Mouse (Mus musculus) forebrain, embryonic 11.5 days (tissue): ENCODE results near the gene Dpep1. TPM values are rescaled to one million over a fixed set of nuclear protein-coding genes. Genes with fewer than 3 reads are reported as not detected.

Source experiments
- ATAC-seq: fragments of 200-750 bp; cut with Nextera tagmentation; replicated peaks from 2 replicates; pipeline ENCODE4 v1.8.0; 2017; ENCODE audit warnings: moderate TSS enrichment; ENCODE audit not compliant: low FRiP score
- DNase-seq: peaks from one replicate; pipeline ENCODE4 v3.0.0-alpha.2; 2017; ENCODE audit warnings: low spot score
- H3K27ac ChIP-seq: fragments of 300-500 bp; sonication (generic); 2 replicates; pipeline ENCODE4 v1.5.1; 2014; ENCODE audit warnings: low read depth, low read length
- H3K27me3 ChIP-seq: fragments of 300-500 bp; sonication (generic); 2 replicates; pipeline ENCODE4 v1.6.1; 2014; ENCODE audit warnings: mild to moderate bottlenecking, low read length, mixed read lengths; ENCODE audit not compliant: control insufficient read depth, insufficient read depth
- H3K36me3 ChIP-seq: fragments of 300-500 bp; sonication (generic); 2 replicates; pipeline ENCODE4 v1.6.1; 2014; ENCODE audit warnings: mild to moderate bottlenecking, low read length, moderate library complexity, mixed read lengths; ENCODE audit not compliant: control insufficient read depth, insufficient read depth
- H3K4me1 ChIP-seq: fragments of 300-500 bp; sonication (generic); replicated peaks from 2 replicates; pipeline ENCODE4 v1.6.1; 2014; ENCODE audit warnings: low read length, mixed read lengths; ENCODE audit not compliant: control insufficient read depth, insufficient read depth
- H3K4me2 ChIP-seq: fragments of 300-500 bp; sonication (generic); 2 replicates; pipeline ENCODE4 v1.6.1; 2014; ENCODE audit warnings: low read depth, mild to moderate bottlenecking, low read length, moderate library complexity, mixed read lengths; ENCODE audit not compliant: severe bottlenecking
- H3K4me3 ChIP-seq: fragments of 300-500 bp; sonication (generic); 2 replicates; pipeline ENCODE4 v1.5.1; 2014; ENCODE audit warnings: low read depth, low read length
- H3K9ac ChIP-seq: fragments of 300-500 bp; sonication (generic); 2 replicates; pipeline ENCODE4 v1.6.1; 2014; ENCODE audit warnings: low read length
- H3K9me3 ChIP-seq: fragments of 300-500 bp; sonication (generic); 2 replicates; pipeline ENCODE4 v1.6.1; 2016; ENCODE audit warnings: low read length, mixed read lengths; ENCODE audit not compliant: control insufficient read depth
- WGBS: fragments of 180-500 bp; shearing (Covaris S2); extraction: QIAGEN DNeasy Blood & Tissue Kit; methylation state at CpG from one replicate; pipeline ENCODE4 v1.1.7; 2014; 5-methylcytosine and 5-hydroxymethylcytosine counted together
- polyA plus RNA-seq: library from polyadenylated mRNA; unstranded; fragments of >200 nt; fragmentation: Nextera tagmentation; extraction: Ambion mirVana; gene quantifications from 2 replicates; pipeline ENCODE4 v1.2.1, GENCODE M21; 2014

The Dpep1 gene
- polyA plus RNA-seq, 1 experiment from 2014 or later = 1.5 TPM

DNA sequence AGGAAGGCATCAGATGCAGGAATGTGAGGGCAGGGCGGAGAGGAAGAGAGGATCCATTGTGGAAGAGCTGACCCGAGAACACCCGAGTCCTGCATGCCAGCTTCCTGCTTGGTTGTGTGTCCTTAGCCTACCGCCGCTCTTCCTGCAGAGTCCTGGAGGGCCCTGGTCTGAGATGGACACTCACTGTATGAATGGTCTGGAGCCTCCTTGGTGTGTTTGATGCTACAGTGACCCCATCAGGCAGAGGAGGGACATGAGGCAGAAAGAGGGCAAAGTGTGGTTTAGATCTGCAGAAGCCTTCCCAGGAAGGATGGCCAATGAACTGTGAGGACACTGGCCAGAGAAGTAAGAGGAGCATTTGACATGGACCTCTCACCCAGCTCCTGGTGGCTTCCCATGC lies 30.9 kb upstream of the Dpep1 start:
- Histone ChIP-seq H3K4me2 (no peak overlapping the region), H3K4me3 (no peak overlapping the region), H3K9me3 (no peaks in the 10 kb centered on the region), H3K27me3 (no peaks in the 10 kb centered on the region), H3K36me3 (no peaks in the 10 kb centered on the region), H3K9ac (no peak overlapping the region), H3K27ac (no peak overlapping the region), H3K4me1 (peaks cover 4% of the 10 kb centered on the region; the same call in 1 of the 2 replicates)
- DNase-seq (no peak), ATAC-seq (no peak)
- WGBS = 77% methylated on average over 5 of the region's 5 CpGs

DNA sequence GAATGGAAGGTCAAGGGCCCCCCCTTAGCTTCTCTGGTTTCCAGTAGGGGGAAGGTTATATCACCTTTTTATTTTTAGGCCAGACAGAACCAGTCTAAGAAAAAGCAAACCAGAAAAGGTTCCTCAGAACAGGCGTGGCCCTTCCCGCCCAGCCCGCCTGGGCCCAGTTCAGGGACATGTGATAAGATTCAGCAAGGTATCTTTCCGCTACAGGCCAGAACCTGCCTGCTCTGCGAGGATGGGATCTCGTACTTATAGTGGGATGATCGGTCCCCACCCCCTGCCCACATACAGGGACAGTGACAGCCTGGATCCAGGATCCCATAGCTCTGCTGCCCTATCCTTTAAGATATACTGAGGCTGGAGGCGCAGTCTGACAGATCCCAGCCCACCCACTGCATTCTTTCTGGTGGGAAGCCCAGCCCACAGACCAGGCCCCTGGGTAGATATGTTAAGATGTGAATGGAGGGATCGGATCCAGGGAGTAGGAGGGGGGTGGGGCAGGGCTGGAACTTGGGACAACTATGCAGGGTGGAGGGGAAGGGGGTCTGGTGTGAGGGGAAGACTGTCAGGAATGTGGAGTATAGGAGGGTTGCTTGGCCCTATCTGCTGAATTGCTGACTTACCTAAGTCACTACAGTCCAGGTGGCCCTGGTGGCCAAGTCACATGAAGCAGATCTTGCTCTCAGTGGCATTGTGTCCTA lies 29.8 kb upstream of the Dpep1 start:
- DNase-seq = no peak
- Histone ChIP-seq H3K9me3 (no peaks in the 10 kb centered on the region), H3K27ac (no peak overlapping the region), H3K27me3 (no peaks in the 10 kb centered on the region), H3K36me3 (no peaks in the 10 kb centered on the region), H3K4me3 (no peak overlapping the region), H3K4me1 (peaks cover 4% of the 10 kb centered on the region; the same call in 1 of the 2 replicates), H3K9ac (no peak overlapping the region), H3K4me2 (no peak overlapping the region)
- WGBS = 83% methylated on average over 9 of the region's 9 CpGs
- ATAC-seq = no peak

DNA sequence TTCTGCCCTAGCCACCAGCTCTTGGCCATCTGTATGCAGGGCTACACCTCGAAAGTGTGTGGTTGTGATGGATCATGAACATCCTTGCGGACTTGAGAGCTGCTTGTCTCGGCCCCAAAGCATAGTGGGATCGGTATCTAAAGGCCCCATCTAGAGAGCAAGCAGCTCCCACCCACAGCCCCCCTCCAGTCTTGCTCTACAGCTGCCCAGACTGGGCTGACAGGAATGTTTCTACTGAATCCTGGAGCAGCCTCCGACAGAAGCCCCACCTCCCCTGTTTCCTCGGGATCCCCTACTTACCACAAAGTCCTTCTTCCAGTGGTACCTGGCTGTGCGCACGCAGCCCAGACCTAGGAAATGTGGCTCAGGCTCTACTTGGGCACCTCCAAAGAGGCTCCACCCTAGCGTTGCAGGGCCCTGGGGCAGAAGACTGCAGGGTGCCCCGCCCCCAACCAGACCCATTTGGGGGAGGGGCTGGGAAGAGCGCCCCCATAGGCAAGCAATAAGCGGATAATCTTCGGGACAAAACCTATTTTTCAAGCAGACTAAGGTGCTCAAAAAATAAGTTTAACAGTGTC lies 28.1 kb upstream of the Dpep1 start, which contains the start of gene Sult5a1:
Sult5a1 (minus strand) TSS at position 428 of the 578 bp plus-strand sequence.
- no peak for DNase-seq

DNA sequence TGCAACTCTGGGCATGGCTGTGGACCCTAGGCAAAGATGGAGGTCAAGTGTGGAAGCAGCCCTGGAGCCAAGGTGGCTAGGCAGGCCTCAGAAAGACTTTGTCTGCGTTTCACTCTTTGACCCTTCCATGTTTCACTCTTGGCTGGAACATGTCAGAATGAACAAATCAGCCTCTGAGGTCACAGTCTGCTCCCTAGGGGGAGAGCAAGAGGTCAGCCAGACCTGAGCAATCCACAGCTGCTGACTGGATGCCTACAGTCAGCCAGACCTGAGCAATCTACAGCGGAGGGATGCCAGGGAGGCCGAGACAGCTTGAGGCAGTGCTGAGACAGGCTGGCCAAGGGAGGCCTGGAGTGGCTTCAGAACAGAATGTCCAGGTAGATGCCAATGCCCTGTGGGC lies 4.7 kb upstream of the Dpep1 start:
- Histone ChIP-seq H3K36me3 (no peaks in the 10 kb centered on the region), H3K4me1 (0 out of 2 replicates have a peak, but pooled peaks cover 2% of the 10 kb centered on the region), H3K27ac (no peak overlapping the region), H3K9ac (no peak overlapping the region), H3K4me3 (no peak overlapping the region), H3K27me3 (no peaks in the 10 kb centered on the region), H3K9me3 (no peaks in the 10 kb centered on the region), H3K4me2 (no peak overlapping the region)
- ATAC-seq (no peak), DNase-seq (no peak)
- 84% methylated on average over 3 of the region's 3 CpGs for WGBS

More for the DNA sequence above, 28.1 kb upstream of the Dpep1 start, which contains the start of gene Sult5a1:
- 39% methylated on average over 13 of the region's 13 CpGs for WGBS
- Histone ChIP-seq H3K27ac (no peak within 1 kb of the TSS), H3K4me2 (0 out of 2 replicates have a peak within 1 kb of the TSS, but pooled peaks have one; percentile 3), H3K9me3 (no peaks in the 10 kb centered on the region), H3K4me1 (peaks cover 4% of the 10 kb centered on the region; the same call in 1 of the 2 replicates), H3K27me3 (no peaks in the 10 kb centered on the region), H3K36me3 (no peaks in the 10 kb centered on the region), H3K9ac (no peak within 1 kb of the TSS; the same call in 1 of the 2 replicates), H3K4me3 (no peak within 1 kb of the TSS)
- no peak for ATAC-seq

DNA sequence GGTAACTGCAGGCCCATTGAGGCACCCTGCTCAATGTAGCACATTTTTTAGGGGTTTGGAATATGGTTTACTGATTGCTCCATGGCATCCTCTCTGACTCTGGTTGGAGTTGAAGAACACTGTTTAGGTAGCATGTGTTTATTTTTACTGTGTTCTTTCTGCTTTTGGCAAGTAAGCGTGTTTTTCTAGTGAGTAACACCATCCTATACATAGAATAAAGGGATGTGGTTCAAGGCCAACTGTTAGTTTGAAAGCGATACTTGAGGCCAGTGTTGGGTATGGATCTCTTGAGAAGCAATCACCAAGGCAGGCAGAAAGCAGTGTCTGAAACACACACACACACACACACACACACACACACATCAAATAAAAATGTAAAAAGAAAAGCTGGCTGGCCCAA lies 2.0 kb downstream of the Dpep1 start:
- Histone ChIP-seq H3K9ac (no peak overlapping the region), H3K4me3 (no peak overlapping the region), H3K27me3 (no peaks in the 10 kb centered on the region), H3K4me2 (no peak overlapping the region), H3K27ac (no peak overlapping the region), H3K4me1 (0 out of 2 replicates have a peak, but pooled peaks cover 2% of the 10 kb centered on the region), H3K36me3 (no peaks in the 10 kb centered on the region), H3K9me3 (no peaks in the 10 kb centered on the region)
- ATAC-seq = no peak
- no peak for DNase-seq
- 88% methylated on average over 2 of the region's 2 CpGs for WGBS

DNA sequence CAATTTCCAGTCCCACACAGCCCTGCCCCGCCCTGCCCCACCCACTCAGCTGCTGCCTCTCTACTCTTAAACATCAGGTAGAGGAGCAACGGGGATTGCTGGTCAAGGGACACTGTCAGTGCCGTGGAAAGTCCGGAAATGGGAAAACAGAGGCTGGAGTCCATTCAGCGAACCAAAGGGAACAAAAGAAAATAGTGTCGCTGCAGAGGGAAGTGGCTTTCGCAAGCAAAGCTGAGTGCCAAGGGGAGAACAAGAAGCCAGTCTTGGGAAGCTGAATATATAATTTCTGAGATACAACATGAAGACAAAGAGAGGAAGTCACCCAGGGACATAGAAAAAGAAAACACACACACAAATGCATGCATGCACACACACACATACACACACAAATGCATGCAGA lies 2.8 kb downstream of the Dpep1 start:
- Histone ChIP-seq H3K36me3 (no peaks in the 10 kb centered on the region), H3K4me3 (no peak overlapping the region), H3K27ac (no peak overlapping the region), H3K9ac (no peak overlapping the region), H3K9me3 (no peaks in the 10 kb centered on the region), H3K4me2 (no peak overlapping the region), H3K27me3 (no peaks in the 10 kb centered on the region), H3K4me1 (0 out of 2 replicates have a peak, but pooled peaks cover 2% of the 10 kb centered on the region)
- no peak for DNase-seq
- ATAC-seq = no peak
- 85% methylated on average over 7 of the region's 7 CpGs for WGBS

DNA sequence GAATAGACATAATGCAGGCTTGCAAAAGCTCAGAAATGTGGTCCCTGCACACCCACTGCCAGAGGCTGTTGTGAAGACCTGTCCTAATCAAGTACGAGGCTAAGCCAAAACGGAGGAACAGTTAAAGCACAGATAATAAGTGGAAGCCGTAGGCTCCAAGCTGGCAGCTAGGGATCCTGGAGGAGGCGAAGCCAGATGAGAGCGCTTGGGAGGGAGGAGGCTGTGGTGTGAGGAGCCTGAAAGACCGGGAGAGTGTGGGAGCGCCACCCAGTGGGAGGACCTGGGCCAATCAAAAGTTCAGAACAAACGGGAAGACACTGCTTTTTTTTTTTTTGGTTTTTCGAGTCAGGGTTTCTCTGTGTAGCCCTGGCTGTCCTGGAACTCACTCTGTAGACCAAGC lies 4.6 kb downstream of the Dpep1 start:
- Histone ChIP-seq H3K4me2 (peak overlapping the region; percentile 26; the same call in 1 of the 2 replicates), H3K9me3 (no peaks in the 10 kb centered on the region), H3K4me3 (no peak overlapping the region), H3K27me3 (no peaks in the 10 kb centered on the region), H3K9ac (no peak overlapping the region), H3K27ac (no peak overlapping the region), H3K4me1 (no peaks in the 10 kb centered on the region), H3K36me3 (no peaks in the 10 kb centered on the region)
- DNase-seq (peak; percentile 87), ATAC-seq (no peak)
- 1% methylated on average over 9 of the region's 9 CpGs for WGBS

DNA sequence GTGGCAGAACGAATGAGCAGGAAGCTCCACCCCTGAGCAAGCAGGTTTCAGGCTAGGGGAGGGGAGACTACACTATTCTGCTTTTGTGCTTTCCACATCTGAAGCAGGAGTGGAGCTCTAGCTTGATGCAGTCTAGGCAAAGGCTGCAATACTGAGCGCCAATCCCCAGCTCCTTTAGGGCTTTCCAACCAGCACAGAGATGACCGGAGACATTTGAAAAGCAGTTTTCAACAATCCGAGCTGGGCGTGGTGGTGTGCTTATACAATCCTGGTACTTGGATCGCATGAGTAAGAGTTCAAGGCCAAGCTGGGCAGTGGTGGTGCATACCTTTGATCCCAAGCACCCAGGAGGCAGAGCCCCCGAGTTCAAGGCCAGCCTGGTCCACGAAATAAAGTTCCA lies 5.9 kb downstream of the Dpep1 start:
- Histone ChIP-seq H3K9ac (no peak overlapping the region), H3K4me2 (no peak overlapping the region), H3K4me3 (no peak overlapping the region), H3K36me3 (no peaks in the 10 kb centered on the region), H3K27ac (no peak overlapping the region), H3K9me3 (no peaks in the 10 kb centered on the region), H3K4me1 (no peaks in the 10 kb centered on the region), H3K27me3 (no peaks in the 10 kb centered on the region)
- ATAC-seq = no peak
- no peak for DNase-seq
- WGBS = 69% methylated on average over 7 of the region's 8 CpGs
